Mouse (Mus musculus): Measurements from ENCODE around the gene Naga. TPM values are rescaled to one million over a fixed set of nuclear protein-coding genes. Genes with fewer than 3 reads are reported as not detected.

Naga gene
- polyA plus RNA-seq, 1 experiment from 2014 or later: 28.0 TPM

DNA sequence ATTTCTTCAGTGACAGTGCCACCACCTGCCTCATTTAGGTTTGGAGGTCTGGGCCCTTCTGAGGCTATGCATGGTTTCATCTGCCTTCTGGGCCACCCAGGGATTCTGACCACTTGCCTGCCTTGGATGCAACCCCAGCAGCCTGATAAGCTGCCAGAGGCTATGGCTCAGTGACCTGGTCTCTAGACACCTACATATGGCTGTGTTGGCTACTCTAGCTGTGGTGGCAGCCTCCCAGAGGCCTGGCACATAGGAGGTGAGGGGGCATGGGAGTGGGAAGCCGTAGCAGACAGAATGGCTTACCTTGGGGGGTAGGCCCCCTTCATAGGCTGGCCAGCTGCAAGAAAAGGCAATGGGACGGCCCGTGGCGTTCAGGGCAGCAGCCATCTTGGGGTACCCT is 3.5 kb downstream of the Naga start:
- peaks cover 6% of the 10 kb centered on the region for H3K4me1 ChIP-seq (ENCODE audit: control insufficient read depth, insufficient read depth, low read length)
- no peak overlapping the region for H3K27ac ChIP-seq (ENCODE audit: low read depth, low read length)
- ATAC-seq (ENCODE audit: insufficient read depth, low FRiP score, low TSS enrichment): no peak
- H3K4me2 ChIP-seq (ENCODE audit: low read depth): no peak overlapping the region
- no peak for DNase-seq (ENCODE audit: low spot score)
- no peak overlapping the region for H3K9ac ChIP-seq (ENCODE audit: low read length)
- peaks cover under 1% of the 10 kb centered on the region; the same call in 1 of the 2 replicates for H3K27me3 ChIP-seq (ENCODE audit: control insufficient read depth, insufficient read depth, low read length)
- no peaks in the 10 kb centered on the region for H3K9me3 ChIP-seq (ENCODE audit: control insufficient read depth, low read length)
- no peak overlapping the region for H3K4me3 ChIP-seq (ENCODE audit: low read depth, low read length)
- H3K36me3 ChIP-seq (ENCODE audit: control insufficient read depth, insufficient read depth, low read length): peaks cover 2% of the 10 kb centered on the region; the same call in 1 of the 2 replicates
- WGBS: 94% methylated on average over 4 of the region's 4 CpGs

DNA sequence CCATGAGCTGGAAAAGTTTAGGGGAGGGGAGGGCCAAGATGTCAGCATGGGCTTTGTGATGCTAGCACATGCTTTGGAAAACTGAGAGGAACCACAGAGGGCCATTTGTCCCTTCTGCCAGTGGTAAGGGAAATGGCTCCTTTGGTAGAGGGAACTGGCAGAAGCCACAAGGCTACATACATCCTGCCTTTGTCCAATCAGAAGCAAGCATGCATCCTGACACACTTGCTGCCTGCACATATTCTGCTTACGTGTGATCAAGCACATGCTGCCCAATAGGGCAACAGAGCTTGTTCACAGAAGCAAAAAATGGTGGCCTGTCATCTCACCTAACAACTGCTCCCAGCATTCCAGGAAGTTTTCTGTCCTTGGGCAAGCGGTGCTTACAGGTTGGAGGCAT is 13.3 kb downstream of the Naga start:
- H3K4me1 ChIP-seq (ENCODE audit: control insufficient read depth, insufficient read depth, low read length): no peaks in the 10 kb centered on the region
- no peak overlapping the region for H3K9ac ChIP-seq (ENCODE audit: low read length)
- WGBS: 68% methylated on average over 2 of the region's 2 CpGs
- no peak overlapping the region for H3K27ac ChIP-seq (ENCODE audit: low read depth, low read length)
- no peak overlapping the region for H3K4me2 ChIP-seq (ENCODE audit: low read depth)
- no peaks in the 10 kb centered on the region for H3K9me3 ChIP-seq (ENCODE audit: control insufficient read depth, low read length)
- DNase-seq (ENCODE audit: low spot score): no peak
- H3K36me3 ChIP-seq (ENCODE audit: control insufficient read depth, insufficient read depth, low read length): no peaks in the 10 kb centered on the region
- no peak for ATAC-seq (ENCODE audit: insufficient read depth, low FRiP score, low TSS enrichment)
- H3K27me3 ChIP-seq (ENCODE audit: control insufficient read depth, insufficient read depth, low read length): no peaks in the 10 kb centered on the region
- no peak overlapping the region for H3K4me3 ChIP-seq (ENCODE audit: low read depth, low read length)

DNA sequence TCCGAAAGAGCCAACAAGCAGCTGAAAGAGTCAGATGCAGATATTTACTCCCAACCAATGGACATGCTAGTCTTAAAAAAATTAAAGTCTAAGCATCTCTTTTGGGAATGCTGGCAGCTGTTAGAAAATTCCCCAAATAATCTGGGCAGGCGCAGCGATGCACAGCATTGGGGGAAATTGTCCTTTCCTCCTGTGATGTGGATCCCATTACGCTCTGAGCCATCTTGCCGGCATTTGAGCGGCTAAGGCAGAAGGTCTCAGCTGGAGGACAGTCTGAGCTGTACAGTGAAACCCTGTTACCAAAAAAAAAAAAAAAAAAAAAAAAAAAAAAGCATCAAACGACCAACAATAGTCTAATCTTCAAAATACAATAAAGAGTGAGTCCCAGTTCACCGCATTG is 16.5 kb downstream of the Naga start:
- DNase-seq (ENCODE audit: low spot score): no peak
- Histone ChIP-seq H3K9me3 (ENCODE audit: control insufficient read depth, low read length) (no peaks in the 10 kb centered on the region), H3K9ac (ENCODE audit: low read length) (no peak overlapping the region), H3K4me1 (ENCODE audit: control insufficient read depth, insufficient read depth, low read length) (no peaks in the 10 kb centered on the region), H3K4me2 (ENCODE audit: low read depth) (no peak overlapping the region), H3K27me3 (ENCODE audit: control insufficient read depth, insufficient read depth, low read length) (no peaks in the 10 kb centered on the region), H3K27ac (ENCODE audit: low read depth, low read length) (no peak overlapping the region), H3K4me3 (ENCODE audit: low read depth, low read length) (no peak overlapping the region), H3K36me3 (ENCODE audit: control insufficient read depth, insufficient read depth, low read length) (no peaks in the 10 kb centered on the region)
- WGBS: 73% methylated on average over 8 of the region's 8 CpGs
- ATAC-seq (ENCODE audit: insufficient read depth, low FRiP score, low TSS enrichment): no peak

DNA sequence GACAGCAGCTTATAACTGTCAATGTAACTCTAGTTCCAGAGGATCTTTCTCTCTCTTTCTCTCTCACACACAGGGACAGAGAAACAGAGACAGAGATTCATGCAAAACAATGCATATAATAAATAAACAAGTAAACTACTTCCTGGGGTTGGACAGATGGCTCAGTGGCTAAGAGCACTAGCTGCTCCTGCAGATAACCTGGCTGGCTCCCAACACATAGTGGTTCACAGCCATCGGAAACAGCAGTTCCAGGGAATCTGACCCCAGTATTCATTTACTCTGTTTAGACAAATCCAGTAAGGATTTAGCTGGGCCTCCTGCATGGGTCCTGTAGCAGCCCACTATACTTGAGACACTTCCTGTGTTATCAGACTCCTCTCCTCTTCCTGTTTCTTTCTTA is 19.1 kb downstream of the Naga start:
- Histone ChIP-seq H3K9me3 (ENCODE audit: control insufficient read depth, low read length) (no peaks in the 10 kb centered on the region), H3K27me3 (ENCODE audit: control insufficient read depth, insufficient read depth, low read length) (no peaks in the 10 kb centered on the region), H3K4me2 (ENCODE audit: low read depth) (no peak overlapping the region), H3K9ac (ENCODE audit: low read length) (no peak overlapping the region), H3K4me3 (ENCODE audit: low read depth, low read length) (no peak overlapping the region), H3K36me3 (ENCODE audit: control insufficient read depth, insufficient read depth, low read length) (no peaks in the 10 kb centered on the region), H3K4me1 (ENCODE audit: control insufficient read depth, insufficient read depth, low read length) (no peaks in the 10 kb centered on the region), H3K27ac (ENCODE audit: low read depth, low read length) (no peak overlapping the region)
- ATAC-seq (ENCODE audit: insufficient read depth, low FRiP score, low TSS enrichment) (no peak), DNase-seq (ENCODE audit: low spot score) (no peak)
- WGBS: 81% methylated on average over 1 of the region's 1 CpGs

DNA sequence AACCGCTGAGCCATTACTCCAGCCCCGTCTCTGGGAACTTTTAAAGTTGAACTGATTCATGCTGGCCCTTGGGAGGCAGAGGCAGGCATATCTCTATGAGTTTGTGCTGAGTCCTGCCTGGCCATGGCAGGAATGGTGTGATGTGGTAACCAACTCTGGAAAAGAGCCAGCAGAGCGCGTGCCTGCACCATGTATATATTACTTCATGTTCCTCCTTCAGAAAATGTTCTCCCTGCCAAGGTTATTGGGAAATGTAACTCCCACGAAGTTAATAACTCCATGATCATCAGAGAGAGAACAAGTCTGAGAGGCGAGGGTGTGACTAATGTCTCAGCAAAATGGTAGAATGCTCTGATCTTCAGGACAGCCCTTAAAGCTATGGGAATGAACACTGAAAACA is 20.9 kb downstream of the Naga start:
- Histone ChIP-seq H3K4me1 (ENCODE audit: control insufficient read depth, insufficient read depth, low read length) (no peaks in the 10 kb centered on the region), H3K36me3 (ENCODE audit: control insufficient read depth, insufficient read depth, low read length) (no peaks in the 10 kb centered on the region), H3K9me3 (ENCODE audit: control insufficient read depth, low read length) (no peaks in the 10 kb centered on the region), H3K4me2 (ENCODE audit: low read depth) (no peak overlapping the region), H3K4me3 (ENCODE audit: low read depth, low read length) (no peak overlapping the region), H3K27me3 (ENCODE audit: control insufficient read depth, insufficient read depth, low read length) (no peaks in the 10 kb centered on the region), H3K9ac (ENCODE audit: low read length) (no peak overlapping the region), H3K27ac (ENCODE audit: low read depth, low read length) (no peak overlapping the region)
- DNase-seq (ENCODE audit: low spot score): no peak
- WGBS: 92% methylated on average over 6 of the region's 6 CpGs
- ATAC-seq (ENCODE audit: insufficient read depth, low FRiP score, low TSS enrichment): no peak

DNA sequence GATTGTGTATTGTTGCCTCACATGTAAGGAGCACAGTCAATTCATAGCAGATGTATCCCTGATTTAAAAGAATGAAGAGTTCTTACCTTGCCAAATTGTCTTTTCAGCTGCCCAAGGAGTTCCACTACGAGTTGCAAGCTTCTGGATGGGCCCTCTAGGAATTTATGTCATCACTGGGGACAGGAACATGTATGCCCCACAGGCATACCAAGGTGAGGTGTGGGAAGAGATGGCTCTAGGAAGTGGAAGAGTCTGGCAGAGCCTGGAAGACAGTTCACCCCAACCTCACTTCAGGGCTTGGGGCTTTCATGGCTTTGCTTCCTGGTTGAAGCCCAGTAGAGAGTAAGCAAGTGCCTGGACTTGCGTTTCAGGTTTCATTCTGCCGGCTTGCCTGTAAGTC is 30.3 kb downstream of the Naga start:
- H3K36me3 ChIP-seq (ENCODE audit: control insufficient read depth, insufficient read depth, low read length): no peaks in the 10 kb centered on the region
- no peak for DNase-seq (ENCODE audit: low spot score)
- H3K4me1 ChIP-seq (ENCODE audit: control insufficient read depth, insufficient read depth, low read length): no peaks in the 10 kb centered on the region
- H3K27ac ChIP-seq (ENCODE audit: low read depth, low read length): no peak overlapping the region
- H3K4me3 ChIP-seq (ENCODE audit: low read depth, low read length): no peak overlapping the region
- H3K9ac ChIP-seq (ENCODE audit: low read length): no peak overlapping the region
- H3K9me3 ChIP-seq (ENCODE audit: control insufficient read depth, low read length): no peaks in the 10 kb centered on the region
- 79% methylated on average over 3 of the region's 3 CpGs for WGBS
- no peak overlapping the region for H3K4me2 ChIP-seq (ENCODE audit: low read depth)
- no peak for ATAC-seq (ENCODE audit: insufficient read depth, low FRiP score, low TSS enrichment)
- H3K27me3 ChIP-seq (ENCODE audit: control insufficient read depth, insufficient read depth, low read length): no peaks in the 10 kb centered on the region

DNA sequence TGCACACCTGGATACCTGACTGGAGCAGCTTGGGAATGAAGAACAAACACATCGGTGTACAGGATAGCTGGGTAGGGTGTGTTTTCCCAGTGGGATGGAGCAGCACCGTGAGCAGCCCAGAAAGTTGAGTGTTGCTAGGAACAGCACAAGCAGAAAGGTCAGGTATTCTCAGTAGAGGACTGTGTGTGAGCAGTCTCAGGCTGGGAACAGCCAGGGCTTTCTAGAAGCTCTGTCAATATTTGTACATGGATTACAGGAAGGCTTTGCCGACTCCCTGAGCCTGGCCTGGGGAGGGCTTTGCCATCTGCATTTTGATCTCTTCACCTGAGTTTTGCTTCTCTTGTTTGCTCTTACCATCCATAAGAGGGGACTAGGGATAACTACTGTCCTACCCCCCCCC is 31.6 kb downstream of the Naga start:
- Histone ChIP-seq H3K4me3 (ENCODE audit: low read depth, low read length) (no peak overlapping the region), H3K4me2 (ENCODE audit: low read depth) (no peak overlapping the region), H3K27ac (ENCODE audit: low read depth, low read length) (no peak overlapping the region), H3K4me1 (ENCODE audit: control insufficient read depth, insufficient read depth, low read length) (no peaks in the 10 kb centered on the region), H3K9ac (ENCODE audit: low read length) (no peak overlapping the region), H3K36me3 (ENCODE audit: control insufficient read depth, insufficient read depth, low read length) (no peaks in the 10 kb centered on the region), H3K9me3 (ENCODE audit: control insufficient read depth, low read length) (no peaks in the 10 kb centered on the region), H3K27me3 (ENCODE audit: control insufficient read depth, insufficient read depth, low read length) (no peaks in the 10 kb centered on the region)
- DNase-seq (ENCODE audit: low spot score) (no peak), ATAC-seq (ENCODE audit: insufficient read depth, low FRiP score, low TSS enrichment) (no peak)
- WGBS: 78% methylated on average over 3 of the region's 3 CpGs

DNA sequence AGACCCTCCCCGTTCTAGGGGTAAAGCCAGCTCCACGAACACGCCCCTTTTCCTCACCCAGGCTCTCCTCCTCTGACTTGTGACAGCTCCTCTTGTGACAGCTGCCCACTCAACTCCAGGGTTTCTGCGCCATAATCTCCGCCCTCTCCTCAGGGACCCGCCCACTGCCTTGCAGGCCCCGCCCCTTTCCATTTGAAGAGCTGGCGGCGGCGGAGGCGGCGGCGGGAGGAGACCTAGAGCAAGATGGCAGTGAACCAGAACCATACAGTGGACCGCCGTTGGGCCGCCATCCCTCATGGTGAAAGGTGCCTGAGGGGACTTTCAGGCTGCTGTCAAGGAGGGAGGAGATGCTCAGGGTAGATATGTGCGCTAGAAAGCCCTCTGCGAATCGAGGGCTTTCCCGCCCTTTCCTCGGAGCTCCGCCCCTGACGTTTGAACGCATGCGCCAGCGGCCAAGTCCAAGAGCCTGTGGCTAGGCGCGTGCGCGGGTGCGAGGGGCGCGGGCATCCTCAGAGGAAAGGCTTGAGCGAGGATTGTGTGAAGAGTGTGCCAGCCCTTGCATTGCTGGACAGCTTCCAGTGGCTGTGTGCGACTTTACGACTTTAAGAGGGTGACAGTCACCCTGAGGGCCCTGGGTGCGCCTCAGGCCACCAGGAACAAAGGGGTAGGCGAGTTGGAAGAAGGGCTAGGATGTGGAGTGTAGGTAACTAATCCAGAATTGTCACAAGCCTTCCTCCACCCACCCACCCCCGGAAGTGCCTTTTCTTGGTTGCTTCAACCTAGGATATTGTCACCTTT is 39.8 kb downstream of the Naga start, which contains the start of gene Wbp2nl:
Gene Wbp2nl, plus strand, starts transcription at position 191 of the 798 bp plus-strand sequence.
- ATAC-seq (ENCODE audit: insufficient read depth, low FRiP score, low TSS enrichment) (no peak), DNase-seq (ENCODE audit: low spot score) (no peak)
- Histone ChIP-seq H3K4me3 (ENCODE audit: low read depth, low read length) (no peak within 1 kb of the TSS), H3K9me3 (ENCODE audit: control insufficient read depth, low read length) (no peaks in the 10 kb centered on the region), H3K36me3 (ENCODE audit: control insufficient read depth, insufficient read depth, low read length) (no peaks in the 10 kb centered on the region), H3K4me2 (ENCODE audit: low read depth) (no peak within 1 kb of the TSS), H3K9ac (ENCODE audit: low read length) (no peak within 1 kb of the TSS), H3K27me3 (ENCODE audit: control insufficient read depth, insufficient read depth, low read length) (no peaks in the 10 kb centered on the region), H3K4me1 (ENCODE audit: control insufficient read depth, insufficient read depth, low read length) (peaks cover 4% of the 10 kb centered on the region), H3K27ac (ENCODE audit: low read depth, low read length) (no peak within 1 kb of the TSS)
- 54% methylated on average over 39 of the region's 39 CpGs for WGBS

DNA sequence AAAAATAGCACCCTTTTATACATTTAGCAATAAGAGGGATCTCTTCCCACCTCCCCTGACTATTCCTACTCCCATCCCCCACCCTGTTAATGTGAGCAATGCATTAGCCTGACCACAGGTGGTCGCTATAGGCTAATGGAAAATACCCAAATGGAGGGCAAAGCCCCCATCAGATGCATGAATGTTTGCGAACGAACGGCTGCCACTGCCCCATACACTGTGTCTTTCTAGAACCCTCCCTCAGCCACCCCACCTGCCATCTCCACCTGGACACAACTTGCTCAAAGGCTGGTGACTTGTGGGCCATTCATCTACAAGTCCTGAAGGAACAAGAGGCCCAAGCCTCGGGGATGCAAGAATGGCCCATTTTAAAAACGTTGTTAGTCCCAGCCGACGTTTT is 44.7 kb downstream of the Naga start:
- Histone ChIP-seq H3K4me1 (ENCODE audit: control insufficient read depth, insufficient read depth, low read length) (peaks cover 15% of the 10 kb centered on the region), H3K9me3 (ENCODE audit: control insufficient read depth, low read length) (no peaks in the 10 kb centered on the region), H3K4me3 (ENCODE audit: low read depth, low read length) (no peak overlapping the region), H3K27me3 (ENCODE audit: control insufficient read depth, insufficient read depth, low read length) (no peaks in the 10 kb centered on the region), H3K9ac (ENCODE audit: low read length) (no peak overlapping the region), H3K27ac (ENCODE audit: low read depth, low read length) (no peak overlapping the region), H3K4me2 (ENCODE audit: low read depth) (no peak overlapping the region), H3K36me3 (ENCODE audit: control insufficient read depth, insufficient read depth, low read length) (peaks cover 9% of the 10 kb centered on the region)
- DNase-seq (ENCODE audit: low spot score): no peak
- 47% methylated on average over 8 of the region's 8 CpGs for WGBS
- peak; percentile 20; the same call in 1 of the 2 replicates for ATAC-seq (ENCODE audit: insufficient read depth, low FRiP score, low TSS enrichment)
